Mouse (Mus musculus) testis, adult 2 months (tissue): Measurements from ENCODE around the gene Smco2.

Source experiments
- CTCF ChIP-seq: fragments of 200-500 bp; IDR thresholded peaks from 2 replicates; pipeline ENCODE4 v1.5.1; 2012; ENCODE audit warnings: low read depth, mild to moderate bottlenecking, inconsistent platforms, low read length, moderate library complexity; ENCODE audit not compliant: control insufficient read depth, insufficient read depth, insufficient replicate concordance
- POLR2A ChIP-seq: fragments of 200-500 bp; IDR thresholded peaks from 2 replicates; pipeline ENCODE4 v1.6.1; 2012; ENCODE audit warnings: low read depth, mild to moderate bottlenecking, inconsistent platforms, low read length, moderate library complexity; ENCODE audit not compliant: control insufficient read depth

- TF ChIP-seq CTCF = no peak
- TF ChIP-seq POLR2A = no peak
These were observed 44.0 kb downstream of the Smco2 start for GRCm38 (mm10) chr6:146893890-146894289.
